Mouse (Mus musculus) liver, postnatal 0 days (tissue): Measurements from ENCODE around the gene Adipoq. TPM values are rescaled to one million over a fixed set of nuclear protein-coding genes. Genes with fewer than 3 reads are reported as not detected.
A peak's percentile ranks its signal among the peaks of the same experiment; 100 is the strongest.

Experiments
- ATAC-seq: fragments of 200-750 bp; cut with Nextera tagmentation; 2 replicates; pipeline ENCODE4 v1.8.0; 2017; ENCODE audit warnings: mild to moderate bottlenecking, moderate library complexity
- DNase-seq: peaks from one replicate; pipeline ENCODE4 v3.0.0-alpha.2; 2016
- H3K27ac ChIP-seq: fragments of 300-500 bp; sonication (generic); 2 replicates; pipeline ENCODE4 v1.5.1; 2014; ENCODE audit warnings: antibody characterized with exemption, moderate library complexity, mild to moderate bottlenecking, low read depth
- H3K27me3 ChIP-seq: fragments of 300-500 bp; sonication (generic); 2 replicates; pipeline ENCODE4 v1.6.1; 2014; ENCODE audit warnings: low read length, control low read depth, mixed read lengths; ENCODE audit not compliant: insufficient read depth
- H3K36me3 ChIP-seq: fragments of 300-500 bp; sonication (generic); replicated peaks from 2 replicates; pipeline ENCODE4 v1.6.1; 2014; ENCODE audit warnings: mild to moderate bottlenecking, control low read depth, low read length, moderate library complexity, mixed read lengths; ENCODE audit not compliant: insufficient read depth
- H3K4me1 ChIP-seq: fragments of 300-500 bp; sonication (generic); 2 replicates; pipeline ENCODE4 v1.6.1; 2014; ENCODE audit warnings: antibody characterized with exemption, mild to moderate bottlenecking, control low read depth; ENCODE audit not compliant: insufficient read depth
- H3K4me2 ChIP-seq: fragments of 300-500 bp; sonication (generic); 2 replicates; pipeline ENCODE4 v1.6.1; 2014; ENCODE audit warnings: low read depth, mild to moderate bottlenecking, low read length, moderate library complexity, mixed read lengths
- H3K4me3 ChIP-seq: fragments of 300-500 bp; sonication (generic); 2 replicates; pipeline ENCODE4 v1.5.1; 2014; ENCODE audit warnings: low read depth, low read length
- H3K9ac ChIP-seq: fragments of 300-500 bp; sonication (generic); replicated peaks from 2 replicates; pipeline ENCODE4 v1.6.1; 2014; ENCODE audit warnings: mild to moderate bottlenecking, moderate library complexity
- H3K9me3 ChIP-seq: fragments of 300-500 bp; sonication (generic); 2 replicates; pipeline ENCODE4 v1.6.1; 2016; ENCODE audit warnings: mild to moderate bottlenecking, control low read depth, low read length, mixed read lengths
- CTCF ChIP-seq: sonication (generic); IDR thresholded peaks from 2 replicates; pipeline ENCODE4 v1.5.1; 2016; ENCODE audit warnings: antibody characterized with exemption, low read depth
- EP300 ChIP-seq: IDR thresholded peaks from 2 replicates; pipeline ENCODE4 v1.6.1; 2016; ENCODE audit warnings: antibody characterized with exemption, low read depth, mild to moderate bottlenecking
- WGBS: fragments of 180-500 bp; shearing (Covaris S2); extraction: QIAGEN DNeasy Blood & Tissue Kit; methylation state at CpG from one replicate; pipeline ENCODE4 v1.1.7; 2014; ENCODE audit not compliant: insufficient replicate concordance; 5-methylcytosine and 5-hydroxymethylcytosine counted together
- polyA plus RNA-seq: library from polyadenylated mRNA; unstranded; fragments of >200 nt; fragmentation: Nextera tagmentation; extraction: Ambion mirVana; gene quantifications from 2 replicates; pipeline ENCODE4 v1.2.1, GENCODE M21; 2015

Gene Adipoq
- polyA plus RNA-seq, 1 experiment from 2014 or later: not detected

DNA sequence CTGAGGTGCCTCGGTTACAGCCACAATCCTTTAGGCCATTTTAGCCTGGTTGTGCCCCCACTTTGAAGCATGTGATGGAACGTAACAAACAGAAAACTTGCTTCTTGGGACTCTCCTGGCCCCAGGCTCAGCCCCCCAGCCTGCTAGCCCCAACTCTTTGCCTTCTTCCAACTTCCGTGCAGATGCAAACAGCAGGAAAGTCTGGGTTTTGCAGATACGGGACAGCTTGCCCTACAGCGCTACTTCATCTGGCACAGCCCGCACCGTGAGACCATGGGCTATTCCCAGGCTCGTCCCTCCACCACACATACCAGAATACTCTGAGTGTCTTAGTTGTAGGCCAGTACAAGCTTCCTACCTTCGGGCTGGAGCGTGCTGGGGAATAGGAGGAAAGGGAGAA is 45.7 kb upstream of the Adipoq start:
- Histone ChIP-seq H3K4me3 (peak overlapping the region; percentile 15; the same call in 1 of the 2 replicates), H3K27ac (peak overlapping the region; percentile 1; the same call in 1 of the 2 replicates), H3K9me3 (no peaks in the 10 kb centered on the region), H3K4me1 (peaks cover 17% of the 10 kb centered on the region), H3K9ac (peak overlapping the region; percentile 9; the same call in 1 of the 2 replicates), H3K27me3 (no peaks in the 10 kb centered on the region), H3K4me2 (peak overlapping the region; percentile 65), H3K36me3 (no peaks in the 10 kb centered on the region)
- WGBS: 24% methylated on average over 10 of the region's 10 CpGs
- TF ChIP-seq CTCF (no peak), EP300 (no peak)
- no peak for ATAC-seq
- no peak for DNase-seq

DNA sequence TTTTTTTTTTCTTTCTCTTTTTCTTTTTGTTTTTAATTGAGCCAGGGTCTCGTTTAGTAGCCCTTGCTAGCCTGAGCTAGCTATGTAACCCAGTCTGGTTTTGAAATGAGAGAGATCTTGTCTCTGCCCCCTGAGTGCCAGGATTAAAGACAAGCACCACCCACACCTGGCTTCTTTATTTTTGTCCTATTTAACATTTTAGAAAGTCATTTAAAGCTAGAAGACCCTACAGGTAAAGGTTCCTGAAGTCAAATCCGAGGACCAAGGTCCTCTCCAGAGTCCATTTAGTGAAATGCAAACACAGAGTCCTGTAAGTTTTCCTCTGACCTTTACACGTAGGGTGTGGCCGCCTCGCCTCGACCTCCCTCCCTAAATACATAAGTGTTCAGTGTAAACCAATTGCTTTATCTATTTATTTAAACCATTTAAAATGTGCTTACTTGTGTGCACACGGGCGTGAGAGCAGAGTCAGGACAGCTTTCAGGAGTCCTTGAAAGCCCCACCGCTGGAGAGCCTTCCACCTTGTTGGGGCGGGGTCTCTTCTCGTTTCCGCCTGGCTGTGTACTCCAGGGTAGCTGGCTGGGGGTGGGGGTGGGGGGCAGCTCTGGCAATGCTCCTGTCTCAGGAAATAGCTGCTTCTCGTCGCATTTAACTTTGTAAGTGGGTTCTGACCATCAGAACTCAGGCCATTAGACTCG is 43.8 kb upstream of the Adipoq start:
- WGBS: 5% methylated on average over 15 of the region's 15 CpGs
- no peak for TF ChIP-seq EP300
- no peak for TF ChIP-seq CTCF
- H3K9me3 ChIP-seq: no peaks in the 10 kb centered on the region
- DNase-seq (no peak), ATAC-seq (no peak)
- peak overlapping the region; percentile 46 for H3K27ac ChIP-seq
- no peaks in the 10 kb centered on the region for H3K36me3 ChIP-seq
- peaks cover 21% of the 10 kb centered on the region for H3K4me1 ChIP-seq
- H3K4me2 ChIP-seq: peak overlapping the region; percentile 72
- peak overlapping the region; percentile 40 for H3K4me3 ChIP-seq
- no peaks in the 10 kb centered on the region for H3K27me3 ChIP-seq
- peak overlapping the region; percentile 44 for H3K9ac ChIP-seq

DNA sequence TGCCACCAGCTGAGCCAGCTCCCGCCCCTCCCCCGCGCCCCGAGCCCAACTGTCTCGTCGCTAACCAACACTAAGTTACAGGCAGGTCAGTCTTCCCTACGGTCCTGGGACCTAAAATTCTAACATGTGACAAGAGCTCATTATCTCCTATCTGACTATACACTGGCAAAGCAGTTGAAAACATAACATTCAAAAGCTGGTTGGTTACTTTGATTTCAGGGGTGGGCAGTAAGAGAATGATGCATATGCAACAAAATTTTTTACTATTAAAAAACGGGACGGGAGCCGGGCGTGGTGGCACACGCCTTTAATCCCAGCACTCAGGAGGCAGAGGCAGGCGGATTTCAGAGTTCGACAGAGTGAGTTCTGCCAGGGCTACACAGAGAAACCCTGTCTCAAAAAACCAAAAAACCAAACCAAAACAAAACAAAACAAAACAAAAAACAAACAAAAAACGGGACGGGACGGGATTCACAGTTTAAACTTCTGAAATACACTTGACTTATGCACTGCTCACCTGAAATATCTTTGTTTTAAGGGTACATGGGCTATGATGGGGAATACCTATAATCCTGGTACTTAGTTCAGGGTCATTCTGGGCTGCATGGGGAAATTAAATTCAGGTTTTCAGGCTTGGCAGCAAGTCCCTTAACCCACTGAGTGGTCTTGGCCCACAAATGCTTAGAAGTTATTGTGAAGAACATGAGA is 43.1 kb upstream of the Adipoq start:
- Histone ChIP-seq H3K27ac (peak overlapping the region; percentile 46), H3K36me3 (no peaks in the 10 kb centered on the region), H3K4me3 (peak overlapping the region; percentile 40), H3K4me1 (peaks cover 21% of the 10 kb centered on the region), H3K4me2 (peak overlapping the region; percentile 72), H3K27me3 (no peaks in the 10 kb centered on the region), H3K9ac (peak overlapping the region; percentile 44), H3K9me3 (no peaks in the 10 kb centered on the region)
- ATAC-seq (no peak), DNase-seq (peak; percentile 56)
- no peak for TF ChIP-seq CTCF
- no peak for TF ChIP-seq EP300
- WGBS: 27% methylated on average over 17 of the region's 17 CpGs

DNA sequence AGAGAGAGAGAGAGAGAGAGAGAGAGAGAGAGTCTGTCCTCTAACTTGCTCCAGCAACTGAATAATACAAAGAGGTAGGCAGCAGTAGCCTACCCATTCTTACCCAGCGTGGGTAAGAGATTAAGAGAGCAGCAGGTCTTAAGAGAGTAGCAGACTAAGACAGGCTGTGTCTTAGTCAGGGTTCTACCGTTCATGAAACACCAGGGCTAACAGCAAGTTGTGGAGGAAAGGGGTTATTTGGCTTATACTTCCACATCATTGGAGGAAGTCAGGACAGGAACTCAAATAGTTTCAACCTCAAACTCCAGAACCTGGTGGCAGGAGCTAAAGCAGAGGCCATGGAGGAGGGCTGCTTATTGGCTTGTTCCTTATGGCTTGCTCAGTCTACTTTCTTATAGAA is 42.5 kb upstream of the Adipoq start:
- H3K4me1 ChIP-seq: peaks cover 22% of the 10 kb centered on the region
- H3K9ac ChIP-seq: no peak overlapping the region
- no peak for DNase-seq
- H3K27me3 ChIP-seq: no peaks in the 10 kb centered on the region
- WGBS: 40% methylated on average over 2 of the region's 2 CpGs
- H3K4me3 ChIP-seq: no peak overlapping the region
- TF ChIP-seq EP300: no peak
- no peak overlapping the region for H3K4me2 ChIP-seq
- H3K36me3 ChIP-seq: peaks cover 3% of the 10 kb centered on the region
- no peak for ATAC-seq
- no peaks in the 10 kb centered on the region for H3K9me3 ChIP-seq
- no peak overlapping the region for H3K27ac ChIP-seq

DNA sequence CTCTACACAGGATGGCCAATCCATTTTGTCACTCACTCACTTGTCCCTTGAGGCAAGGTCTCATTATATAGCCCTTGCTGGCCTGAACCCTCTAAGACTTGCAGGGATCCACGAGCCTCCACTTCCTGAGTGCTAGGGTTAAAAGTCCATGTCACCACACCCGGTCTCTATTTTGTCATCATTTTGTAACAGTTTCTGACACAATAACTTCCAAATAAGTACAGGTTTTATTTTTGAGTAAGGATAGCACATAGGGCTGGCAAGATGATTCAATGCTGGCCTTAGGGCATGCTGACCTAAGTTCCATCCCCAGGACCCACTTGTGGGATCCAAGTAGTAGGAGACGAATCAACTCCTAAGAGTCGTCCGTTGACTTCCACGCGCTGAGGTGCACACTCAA is 40.2 kb upstream of the Adipoq start:
- no peak for TF ChIP-seq EP300
- no peak for TF ChIP-seq CTCF
- no peak for DNase-seq
- no peak for ATAC-seq
- no peaks in the 10 kb centered on the region for H3K9me3 ChIP-seq
- no peak overlapping the region for H3K9ac ChIP-seq
- H3K4me2 ChIP-seq: 0 out of 2 replicates have a peak overlapping the region, but pooled peaks have one; percentile 2
- H3K4me1 ChIP-seq: peaks cover 24% of the 10 kb centered on the region
- no peak overlapping the region for H3K4me3 ChIP-seq
- 65% methylated on average over 7 of the region's 7 CpGs for WGBS
- no peaks in the 10 kb centered on the region for H3K27me3 ChIP-seq
- H3K27ac ChIP-seq: peak overlapping the region; percentile 11; the same call in 1 of the 2 replicates
- H3K36me3 ChIP-seq: peaks cover 21% of the 10 kb centered on the region

DNA sequence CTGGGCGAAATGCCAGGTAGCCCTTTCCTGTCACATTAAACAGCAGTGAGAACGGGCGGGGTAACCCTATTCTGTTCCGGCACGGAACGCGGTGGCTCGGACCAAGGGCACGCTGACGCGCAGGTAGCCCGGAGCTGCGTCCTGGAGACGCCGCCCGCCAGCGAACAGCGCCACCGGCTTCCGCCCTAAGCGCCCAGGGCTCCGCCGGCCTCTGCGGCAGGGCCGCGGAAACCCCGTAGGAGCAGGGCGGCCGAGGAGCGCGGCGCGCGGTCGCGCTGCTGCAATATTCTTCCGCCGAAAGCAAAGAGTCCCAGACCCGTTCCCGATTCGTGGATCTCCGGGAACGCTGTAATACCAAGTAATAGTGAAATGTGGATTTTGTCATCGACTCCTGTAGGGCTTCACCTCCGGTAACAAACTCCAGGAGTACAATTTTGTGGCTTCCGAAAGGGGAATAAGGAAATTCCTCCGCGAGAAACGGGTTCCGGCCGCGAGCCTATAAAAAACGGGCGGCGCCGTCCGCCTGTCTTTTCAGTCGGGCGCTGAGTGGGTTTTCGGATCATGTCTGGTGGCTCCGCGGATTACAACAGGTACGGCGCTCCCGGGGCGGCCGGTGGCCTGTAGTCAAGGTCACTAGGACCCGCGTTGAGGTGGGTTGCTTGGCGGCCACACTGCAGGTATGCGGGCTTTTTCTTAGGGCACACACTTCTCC is 38.9 kb upstream of the Adipoq start, which contains the start of gene Eif4a2:
Gene Eif4a2 (plus strand): TSS at position 214 of the 712 bp plus-strand sequence.
- peak within 1 kb of the TSS; percentile 94 for H3K4me3 ChIP-seq
- ATAC-seq (peak; percentile 92), DNase-seq (peak; percentile 93)
- peak within 1 kb of the TSS; percentile 89 for H3K4me2 ChIP-seq
- WGBS: under 1% methylated on average over 71 of the region's 71 CpGs
- no peaks in the 10 kb centered on the region for H3K9me3 ChIP-seq
- TF ChIP-seq EP300 (peak; percentile 40; the same call in 1 of the 2 replicates), CTCF (peak; percentile 48)
- no peaks in the 10 kb centered on the region for H3K27me3 ChIP-seq
- H3K4me1 ChIP-seq: peaks cover 26% of the 10 kb centered on the region
- peak within 1 kb of the TSS; percentile 96 for H3K9ac ChIP-seq
- peak within 1 kb of the TSS; percentile 96 for H3K27ac ChIP-seq
- H3K36me3 ChIP-seq: peaks cover 34% of the 10 kb centered on the region
